In the genomic region with DNA sequence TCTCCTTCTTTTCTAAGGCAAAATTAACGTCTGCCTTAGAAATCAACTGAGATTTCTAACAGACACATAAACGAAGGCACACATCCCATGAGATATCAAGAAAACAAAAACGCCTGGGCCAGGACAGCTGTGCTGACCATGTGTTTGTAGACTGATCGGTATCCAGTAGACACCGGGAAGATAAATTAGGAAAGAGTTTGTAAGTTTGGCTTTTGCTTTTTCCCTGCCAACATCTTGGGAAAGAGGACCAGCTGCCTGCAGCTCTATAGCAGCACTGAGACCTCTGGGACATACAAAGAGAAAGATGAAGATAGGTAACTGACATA, we compare ENCODE assay signal across 7 mouse cellular contexts. TPM values are rescaled to one million over a fixed set of nuclear protein-coding genes. Genes with fewer than 3 reads are reported as not detected.
A peak's percentile ranks its signal among the peaks of the same experiment; 100 is the strongest.
DNase-seq lines count a peak whose midpoint lies in the region; ATAC-seq and TF ChIP-seq lines count a peak whose summit lies in the region.

No protein-coding gene starts in this region.

- 50% methylated on average over 5 of the region's 5 CpGs for WGBS in neural tube, embryonic 11.5 days
- WGBS in forebrain, embryonic 12.5 days, result 55% methylated on average over 5 of the region's 5 CpGs
- WGBS in limb, embryonic 14.5 days, result 33% methylated on average over 5 of the region's 5 CpGs
- 20% methylated on average over 5 of the region's 5 CpGs for WGBS in stomach, postnatal 0 days

- no peak for TF ChIP-seq POLR2A in limb, embryonic 14.5 days (IDR thresholded peaks at IDR 0.05; ENCODE audit: borderline replicate concordance, extremely low read depth, insufficient read depth, insufficient read length)

- no peak for DNase-seq in neural tube, embryonic 11.5 days (ENCODE audit: low spot score)
- no peak for DNase-seq in neural tube, embryonic 10.5 days (ENCODE audit: extremely low spot score, low spot score)
- no peak for DNase-seq in limb, embryonic 14.5 days (ENCODE audit: low spot score)
- DNase-seq in stomach, postnatal 0 days (ENCODE audit: low spot score), result no peak
- no peak for DNase-seq in right cerebral cortex, postnatal 36 days (ENCODE audit: low spot score in 2 of 2)
- no peak for DNase-seq in kidney, adult 9 months

- H3K9me3 ChIP-seq in neural tube, embryonic 11.5 days (ENCODE audit: control insufficient read depth, low read length), result no peaks in the 10 kb centered on the region
- H3K9me3 ChIP-seq in forebrain, embryonic 12.5 days, result no peaks in the 10 kb centered on the region
- H3K9me3 ChIP-seq in limb, embryonic 14.5 days (ENCODE audit: control insufficient read depth, low read length), result no peaks in the 10 kb centered on the region
- no peaks in the 10 kb centered on the region for H3K9me3 ChIP-seq in stomach, postnatal 0 days (ENCODE audit: control insufficient read depth, low read length)

- H3K4me2 ChIP-seq in neural tube, embryonic 11.5 days (ENCODE audit: low read depth), result peak overlapping the region; percentile 25
- peak overlapping the region; percentile 80 for H3K4me2 ChIP-seq in forebrain, embryonic 12.5 days
- peak overlapping the region; percentile 58 for H3K4me2 ChIP-seq in limb, embryonic 14.5 days (replicated peaks; ENCODE audit: low read depth, low read length, severe bottlenecking)
- H3K4me2 ChIP-seq in stomach, postnatal 0 days (replicated peaks; ENCODE audit: low read depth), result peak overlapping the region; percentile 49

- H3K36me3 ChIP-seq in neural tube, embryonic 11.5 days (ENCODE audit: control insufficient read depth, insufficient read depth, low read length), result peaks cover 2% of the 10 kb centered on the region; the same call in 1 of the 2 replicates
- H3K36me3 ChIP-seq in forebrain, embryonic 12.5 days (replicated peaks), result peaks cover 22% of the 10 kb centered on the region
- peaks cover 21% of the 10 kb centered on the region for H3K36me3 ChIP-seq in limb, embryonic 14.5 days (ENCODE audit: control insufficient read depth, insufficient read depth, low read length)
- H3K36me3 ChIP-seq in stomach, postnatal 0 days (ENCODE audit: control insufficient read depth, insufficient read depth, low read length), result no peaks in the 10 kb centered on the region

- ATAC-seq in neural tube, embryonic 11.5 days (ENCODE audit: insufficient read depth, low FRiP score, low TSS enrichment), result no peak
- no peak for ATAC-seq in forebrain, embryonic 12.5 days (ENCODE audit: low FRiP score)
- ATAC-seq in limb, embryonic 14.5 days (ENCODE audit: low FRiP score, low read depth), result peak; percentile 25
- no peak for ATAC-seq in stomach, postnatal 0 days (ENCODE audit: low FRiP score, low TSS enrichment)

- no peaks in the 10 kb centered on the region for H3K27me3 ChIP-seq in neural tube, embryonic 11.5 days (ENCODE audit: control insufficient read depth, insufficient read depth, low read length)
- no peaks in the 10 kb centered on the region for H3K27me3 ChIP-seq in forebrain, embryonic 12.5 days
- H3K27me3 ChIP-seq in limb, embryonic 14.5 days (ENCODE audit: control insufficient read depth, insufficient read depth, low read length), result no peaks in the 10 kb centered on the region
- H3K27me3 ChIP-seq in stomach, postnatal 0 days (ENCODE audit: control insufficient read depth, insufficient read depth, low read length), result no peaks in the 10 kb centered on the region

- H3K9ac ChIP-seq in neural tube, embryonic 11.5 days (ENCODE audit: low read length), result no peak overlapping the region
- H3K9ac ChIP-seq in forebrain, embryonic 12.5 days, result 0 out of 2 replicates have a peak overlapping the region, but pooled peaks have one; percentile 38
- peak overlapping the region; percentile 26 for H3K9ac ChIP-seq in limb, embryonic 14.5 days (ENCODE audit: low read depth, low read length, severe bottlenecking)
- H3K9ac ChIP-seq in stomach, postnatal 0 days (ENCODE audit: low read length), result peak overlapping the region; percentile 24; the same call in 1 of the 2 replicates

- H3K4me1 ChIP-seq in neural tube, embryonic 11.5 days (ENCODE audit: control insufficient read depth, insufficient read depth, low read length), result peaks cover 7% of the 10 kb centered on the region
- peaks cover 20% of the 10 kb centered on the region for H3K4me1 ChIP-seq in forebrain, embryonic 12.5 days
- peaks cover 4% of the 10 kb centered on the region; the same call in 1 of the 2 replicates for H3K4me1 ChIP-seq in limb, embryonic 14.5 days (ENCODE audit: control insufficient read depth, insufficient read depth, low read length)
- H3K4me1 ChIP-seq in stomach, postnatal 0 days (replicated peaks; ENCODE audit: control insufficient read depth, insufficient read depth), result no peaks in the 10 kb centered on the region

- TF ChIP-seq CTCF in stomach, postnatal 0 days (IDR thresholded peaks at IDR 0.05; ENCODE audit: low read depth), result no peak

- no peak overlapping the region for H3K27ac ChIP-seq in neural tube, embryonic 11.5 days (ENCODE audit: low read depth, low read length)
- 0 out of 2 replicates have a peak overlapping the region, but pooled peaks have one; percentile 25 for H3K27ac ChIP-seq in forebrain, embryonic 12.5 days
- no peak overlapping the region for H3K27ac ChIP-seq in limb, embryonic 14.5 days (replicated peaks; ENCODE audit: low read depth, low read length)
- no peak overlapping the region for H3K27ac ChIP-seq in stomach, postnatal 0 days (replicated peaks)

- peak overlapping the region; percentile 40 for H3K4me3 ChIP-seq in neural tube, embryonic 11.5 days (ENCODE audit: low read depth, low read length)
- H3K4me3 ChIP-seq in forebrain, embryonic 12.5 days (replicated peaks), result peak overlapping the region; percentile 62
- H3K4me3 ChIP-seq in limb, embryonic 14.5 days (replicated peaks; ENCODE audit: low read length), result peak overlapping the region; percentile 52
- H3K4me3 ChIP-seq in stomach, postnatal 0 days (ENCODE audit: low read depth, low read length), result peak overlapping the region; percentile 44

- no peak for TF ChIP-seq EP300 in stomach, postnatal 0 days (optimal IDR thresholded peaks at IDR 0.05)

RNA-seq across cellular contexts. Expression of gene Dlgap5, which starts 0.4 kb away (rescaled TPM):
- polyA plus RNA-seq in neural tube, embryonic 11.5 days (2014; fragmentation: Nextera tagmentation; extraction: Ambion mirVana), result 55.3 and 56.2 TPM in 2 replicates
- polyA plus RNA-seq in forebrain, embryonic 12.5 days (2016; fragmentation: Nextera tagmentation; extraction: Ambion mirVana), result 63.1 and 63.6 TPM in 2 replicates
- 29.3 and 37.9 TPM in 2 replicates for polyA plus RNA-seq in limb, embryonic 14.5 days (2012; rRNA removed)
- 32.5 and 40.9 TPM in 2 replicates for polyA plus RNA-seq in limb, embryonic 14.5 days (2014; fragmentation: Nextera tagmentation; extraction: Ambion mirVana)
- polyA plus RNA-seq in stomach, postnatal 0 days (2015; fragmentation: Nextera tagmentation; extraction: Ambion mirVana), result 5.9 and 7.4 TPM in 2 replicates

RNA-seq across cellular contexts. Expression of gene Fbxo34, which starts 31.6 kb away (rescaled TPM):
- 22.9 and 25.8 TPM in 2 replicates for polyA plus RNA-seq in neural tube, embryonic 11.5 days (2014; fragmentation: Nextera tagmentation; extraction: Ambion mirVana)
- polyA plus RNA-seq in forebrain, embryonic 12.5 days (2016; fragmentation: Nextera tagmentation; extraction: Ambion mirVana), result 22.1 and 22.8 TPM in 2 replicates
- polyA plus RNA-seq in limb, embryonic 14.5 days (2012; rRNA removed), result 19.0 and 20.7 TPM in 2 replicates
- 26.0 and 27.1 TPM in 2 replicates for polyA plus RNA-seq in limb, embryonic 14.5 days (2014; fragmentation: Nextera tagmentation; extraction: Ambion mirVana)
- 17.8 and 18.1 TPM in 2 replicates for polyA plus RNA-seq in stomach, postnatal 0 days (2015; fragmentation: Nextera tagmentation; extraction: Ambion mirVana)

RNA-seq across cellular contexts. Expression of gene Lgals3, which starts 51.1 kb away (rescaled TPM):
- 1.1 and 1.2 TPM in 2 replicates for polyA plus RNA-seq in neural tube, embryonic 11.5 days (2014; fragmentation: Nextera tagmentation; extraction: Ambion mirVana)
- 0.37 and 0.56 TPM in 2 replicates for polyA plus RNA-seq in forebrain, embryonic 12.5 days (2016; fragmentation: Nextera tagmentation; extraction: Ambion mirVana)
- 49.4 and 53.3 TPM in 2 replicates for polyA plus RNA-seq in limb, embryonic 14.5 days (2012; rRNA removed)
- 84.1 and 111 TPM in 2 replicates for polyA plus RNA-seq in limb, embryonic 14.5 days (2014; fragmentation: Nextera tagmentation; extraction: Ambion mirVana)
- 359 and 387 TPM in 2 replicates for polyA plus RNA-seq in stomach, postnatal 0 days (2015; fragmentation: Nextera tagmentation; extraction: Ambion mirVana)

Comparison
In these comparisons a context has a peak if more than half of its experiments do, and no peak if none do; other contexts are left out.
1. H3K4me2 ChIP-seq: peak in every context shown above with its lines; median percentile 80 in forebrain, embryonic 12.5 days; 58 in limb, embryonic 14.5 days; 49 in stomach, postnatal 0 days; 25 in neural tube, embryonic 11.5 days.
2. RNA of gene Lgals3, which starts 51.1 kb away (polyA plus RNA-seq): 359 to 387 TPM in stomach, postnatal 0 days and 49.4 to 111 TPM in limb, embryonic 14.5 days; 1.1 to 1.2 TPM in neural tube, embryonic 11.5 days and 0.37 to 0.56 TPM in forebrain, embryonic 12.5 days; every median in the first group is over 10 times any median in the second.
3. Peak in every context shown above with its lines, with median percentiles within 50 percentile points of each other: H3K4me3 ChIP-seq.